Mouse (Mus musculus) left cerebral cortex, adult 18-20 months (tissue): ENCODE results near the gene Adam17. TPM values are rescaled to one million over a fixed set of nuclear protein-coding genes. Genes with fewer than 3 reads are reported as not detected.

Source experiments
- DNase-seq, 2 experiments: peaks; one replicate each; pipeline ENCODE4 v3.0.0; 2021 to 2022; ENCODE audit warnings: low spot score in 2 of 2, mixed read lengths in 1 of 2
- total RNA-seq, 2 experiments: library from RNA; stranded (reverse); gene quantifications; 2 replicates each; pipeline ENCODE4 v1.2.3; 2021

The Adam17 gene
- total RNA-seq, 2 experiments from 2014 or later = 14.1 to 15.4 TPM

GRCm38 (mm10) chr12:21315923-21316868 is 57.2 kb downstream of the Adam17 start, which contains the start of gene Iah1:
Gene Iah1, plus strand, starts transcription at chr12:21316389.
- DNase-seq = peak; percentile 74 to 80

GRCm38 (mm10) chr12:21312201-21312600 is 61.2 kb downstream of the Adam17 start:
- no peak for DNase-seq

- no peak for DNase-seq
Measured at GRCm38 (mm10) chr12:21306721-21307120, 66.7 kb downstream of the Adam17 start.

GRCm38 (mm10) chr12:21305741-21306140 is 67.7 kb downstream of the Adam17 start:
- no peak for DNase-seq

- no peak for DNase-seq
Measured at GRCm38 (mm10) chr12:21302361-21302783, 71.1 kb downstream of the Adam17 start.

- DNase-seq = no peak
Measured at GRCm38 (mm10) chr12:21301932-21302331, 71.5 kb downstream of the Adam17 start.

- no peak for DNase-seq
Measured at GRCm38 (mm10) chr12:21301324-21301723, 72.1 kb downstream of the Adam17 start.

GRCm38 (mm10) chr12:21298856-21299255 is 74.6 kb downstream of the Adam17 start:
- no peak for DNase-seq

- no peak for DNase-seq
Measured at GRCm38 (mm10) chr12:21289651-21290050, 83.8 kb downstream of the Adam17 start.

- no peak for DNase-seq
Measured at GRCm38 (mm10) chr12:21288716-21289395, 84.6 kb downstream of the Adam17 start.

- DNase-seq = no peak
Measured at GRCm38 (mm10) chr12:21286712-21287650, 86.5 kb downstream of the Adam17 start.

- peak; percentile 99 for DNase-seq
Measured at GRCm38 (mm10) chr12:21286243-21286622, 87.2 kb downstream of the Adam17 start, which contains the start of gene Itgb1bp1. Gene Itgb1bp1, minus strand, starts transcription at chr12:21286284.

GRCm38 (mm10) chr12:21285508-21286242 is 87.8 kb downstream of the Adam17 start:
- no peak for DNase-seq

- no peak for DNase-seq
Measured at GRCm38 (mm10) chr12:21284761-21285441, 88.5 kb downstream of the Adam17 start, which contains the start of gene Cpsf3. Gene Cpsf3, plus strand, starts transcription at chr12:21285391.

GRCm38 (mm10) chr12:21277352-21277864 is 96.0 kb downstream of the Adam17 start:
- DNase-seq = no peak

- no peak for DNase-seq
Measured at GRCm38 (mm10) chr12:21274446-21274845, 99.0 kb downstream of the Adam17 start.
